Mouse (Mus musculus) spleen, adult 2 months (tissue): ENCODE measurements around the gene Rpl23a. TPM values are rescaled to one million over a fixed set of nuclear protein-coding genes. Genes with fewer than 3 reads are reported as not detected.

ENCODE experiments used
- DNase-seq, 2 experiments: peaks; one replicate each; pipeline versions ENCODE4 v3.0.0 to v3.0.0-alpha.2; 2012 to 2021; ENCODE audit warnings: low spot score in 2 of 2, low read depth in 1 of 2
- H3K27ac ChIP-seq: fragments of 200-500 bp; 2 replicates; pipeline ENCODE4 v1.5.1; 2012; ENCODE audit warnings: low read length, inconsistent platforms; ENCODE audit not compliant: insufficient read depth
- H3K27me3 ChIP-seq: fragments of 200-500 bp; 2 replicates; pipeline ENCODE4 v1.6.1; 2012; ENCODE audit warnings: mild to moderate bottlenecking, moderate library complexity, low read length, inconsistent platforms; ENCODE audit not compliant: control insufficient read depth, insufficient read depth
- H3K36me3 ChIP-seq: fragments of 200-500 bp; 2 replicates; pipeline ENCODE4 v1.6.1; 2012; ENCODE audit warnings: mild to moderate bottlenecking, low read length, inconsistent platforms; ENCODE audit not compliant: control insufficient read depth, insufficient read depth
- H3K4me1 ChIP-seq: fragments of 200-500 bp; 2 replicates; pipeline ENCODE4 v1.6.1; 2011; ENCODE audit warnings: inconsistent platforms; ENCODE audit not compliant: control insufficient read depth, insufficient read depth, insufficient read length
- H3K4me3 ChIP-seq: fragments of 200-500 bp; 2 replicates; pipeline ENCODE4 v1.5.1; 2011; ENCODE audit warnings: mild to moderate bottlenecking, inconsistent platforms; ENCODE audit not compliant: insufficient read depth, insufficient read length; ENCODE audit errors: extremely low read depth
- CTCF ChIP-seq: fragments of 200-500 bp; IDR thresholded peaks from 2 replicates; pipeline ENCODE4 v1.5.1; 2011; ENCODE audit warnings: mild to moderate bottlenecking, inconsistent platforms; ENCODE audit not compliant: insufficient read depth, insufficient read length, insufficient replicate concordance; ENCODE audit errors: extremely low read depth
- POLR2A ChIP-seq: fragments of 200-500 bp; IDR thresholded peaks from 2 replicates; pipeline ENCODE4 v1.6.1; 2011; ENCODE audit warnings: low read depth, low read length, inconsistent platforms
- WGBS: fragments of 180-500 bp; shearing (Covaris S2); methylation state at CpG from one replicate; pipeline ENCODE4 v1.1.7; 2018; 5-methylcytosine and 5-hydroxymethylcytosine counted together
- polyA plus RNA-seq: library from polyadenylated mRNA; depleted of rRNA; stranded (reverse); fragments of >200 nt; gene quantifications from 2 replicates; pipeline ENCODE4 v1.2.3, GENCODE M21; 2012

Gene Rpl23a
- polyA plus RNA-seq, 1 experiment = 169 TPM

DNA sequence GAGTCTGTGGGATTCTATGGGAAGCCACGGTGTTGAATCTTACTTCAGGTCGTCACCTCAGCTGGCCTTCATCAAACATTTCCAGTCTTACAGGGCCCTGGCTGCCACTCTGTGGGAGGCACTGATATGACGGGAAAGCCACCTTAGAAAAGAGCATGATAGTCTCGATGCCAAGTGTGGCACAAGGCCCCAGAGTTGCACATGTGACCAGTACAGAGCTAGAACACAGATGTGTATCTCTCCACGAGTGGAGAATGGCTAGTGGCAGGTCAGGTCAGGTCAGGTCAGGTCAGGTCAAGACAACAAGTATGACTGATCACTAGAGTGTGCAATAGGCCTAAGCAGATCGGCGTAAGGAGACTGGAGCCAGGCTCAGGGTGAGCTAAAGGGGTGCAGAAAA, 27.2 kb upstream of the Rpl23a start:
- 87% methylated on average over 7 of the region's 7 CpGs for WGBS
- H3K4me1 ChIP-seq = peaks cover 6% of the 10 kb centered on the region; the same call in 1 of the 2 replicates
- DNase-seq = no peak

DNA sequence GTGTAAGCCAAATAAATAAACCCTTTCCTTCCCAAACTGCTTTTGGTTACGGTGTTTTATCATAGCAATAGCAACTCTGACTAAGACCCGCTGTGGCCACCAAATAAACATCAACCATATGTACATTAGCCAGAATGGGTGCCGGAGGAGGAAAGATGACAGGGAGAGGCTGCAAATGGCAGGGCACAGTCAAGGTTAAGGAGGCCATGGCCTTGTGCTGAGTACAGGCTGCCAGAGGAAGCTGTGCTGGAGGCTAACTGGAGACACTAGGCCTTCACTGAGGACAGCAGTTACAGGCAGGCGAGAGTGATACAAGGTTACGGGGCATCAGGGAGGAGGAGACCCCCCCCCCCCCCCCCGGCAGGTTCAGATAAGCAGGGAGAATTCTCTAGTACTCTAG, 26.5 kb upstream of the Rpl23a start:
- DNase-seq = no peak
- H3K36me3 ChIP-seq = peaks cover 59% of the 10 kb centered on the region
- WGBS = 87% methylated on average over 6 of the region's 6 CpGs
- H3K4me1 ChIP-seq = peaks cover 6% of the 10 kb centered on the region; the same call in 1 of the 2 replicates
- no peak for TF ChIP-seq POLR2A
- no peak for TF ChIP-seq CTCF
- H3K27me3 ChIP-seq = no peaks in the 10 kb centered on the region
- H3K4me3 ChIP-seq = no peak overlapping the region
- no peak overlapping the region for H3K27ac ChIP-seq

More for the DNA sequence above, 27.2 kb upstream of the Rpl23a start:
- H3K27me3 ChIP-seq = no peaks in the 10 kb centered on the region
- no peak overlapping the region for H3K27ac ChIP-seq
- peaks cover 59% of the 10 kb centered on the region for H3K36me3 ChIP-seq
- TF ChIP-seq CTCF (no peak), POLR2A (no peak)
- no peak overlapping the region for H3K4me3 ChIP-seq

DNA sequence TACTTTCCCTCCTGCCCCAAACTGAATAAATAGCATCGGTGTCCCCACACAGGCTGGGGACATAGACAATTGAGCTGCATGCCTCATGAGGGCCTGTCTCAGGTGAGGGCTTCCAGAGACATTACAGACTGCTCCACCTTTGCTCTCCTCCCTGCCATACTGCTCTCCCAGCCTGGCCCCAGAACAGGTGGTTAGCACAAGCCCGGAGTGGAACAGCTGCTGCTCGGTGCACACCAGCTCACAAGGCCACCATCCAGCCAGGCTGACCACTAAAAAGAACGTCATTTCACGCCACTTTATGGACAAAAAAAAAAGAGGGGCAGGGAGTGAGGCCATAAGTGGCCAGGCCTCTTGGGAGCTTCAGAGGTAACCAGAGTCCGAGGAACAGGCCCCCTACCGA, 23.8 kb upstream of the Rpl23a start:
- H3K27ac ChIP-seq = no peak overlapping the region
- H3K4me1 ChIP-seq = no peaks in the 10 kb centered on the region
- H3K27me3 ChIP-seq = no peaks in the 10 kb centered on the region
- H3K4me3 ChIP-seq = no peak overlapping the region
- DNase-seq = no peak
- H3K36me3 ChIP-seq = peaks cover 56% of the 10 kb centered on the region
- TF ChIP-seq POLR2A (no peak), CTCF (no peak)
- 98% methylated on average over 7 of the region's 7 CpGs for WGBS

DNA sequence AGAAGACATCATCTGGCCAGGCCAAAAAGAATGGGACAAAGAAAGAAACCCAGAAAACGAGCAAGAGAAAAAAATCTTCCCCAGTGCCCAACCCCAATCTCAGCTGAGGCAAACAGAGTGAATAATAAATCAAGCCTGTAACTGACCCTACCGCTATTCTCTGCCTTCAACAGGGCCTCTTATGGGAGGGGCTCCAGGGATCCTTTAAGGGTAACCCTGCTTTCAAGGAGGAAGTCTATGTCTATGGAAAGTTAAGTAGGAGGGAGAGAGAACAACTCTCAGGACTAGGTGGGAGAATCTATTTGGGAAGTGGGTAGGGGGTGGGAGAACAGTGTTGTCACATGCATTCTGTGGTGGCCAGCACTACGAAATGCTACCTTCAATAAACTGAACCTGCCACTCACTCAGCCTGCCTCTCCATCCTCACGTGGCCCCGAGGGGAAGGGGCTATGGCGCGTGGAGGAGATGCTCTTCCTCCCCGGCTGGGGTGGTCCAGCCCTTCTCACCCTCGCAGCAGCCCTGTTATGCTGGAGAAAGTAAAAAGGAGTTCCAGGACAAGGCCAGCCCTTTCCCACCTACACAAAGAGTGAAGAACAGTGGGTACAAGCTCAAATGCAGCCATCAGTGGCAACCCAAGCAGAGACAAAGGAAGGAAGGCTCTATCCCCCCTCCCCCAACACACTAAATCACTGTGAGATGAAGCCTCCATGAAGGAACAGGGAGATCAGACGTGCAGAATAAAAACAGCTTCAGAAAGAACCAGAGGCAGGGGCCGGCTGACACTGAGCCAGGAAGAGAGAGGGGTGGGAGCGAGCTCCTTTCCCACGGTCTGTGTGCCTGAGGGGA, 22.2 kb upstream of the Rpl23a start:
- DNase-seq = no peak
- 87% methylated on average over 13 of the region's 13 CpGs for WGBS
- H3K27me3 ChIP-seq = no peaks in the 10 kb centered on the region
- TF ChIP-seq CTCF (no peak), POLR2A (no peak)
- H3K27ac ChIP-seq = no peak overlapping the region
- H3K36me3 ChIP-seq = peaks cover 43% of the 10 kb centered on the region
- H3K4me3 ChIP-seq = no peak overlapping the region
- no peaks in the 10 kb centered on the region for H3K4me1 ChIP-seq

DNA sequence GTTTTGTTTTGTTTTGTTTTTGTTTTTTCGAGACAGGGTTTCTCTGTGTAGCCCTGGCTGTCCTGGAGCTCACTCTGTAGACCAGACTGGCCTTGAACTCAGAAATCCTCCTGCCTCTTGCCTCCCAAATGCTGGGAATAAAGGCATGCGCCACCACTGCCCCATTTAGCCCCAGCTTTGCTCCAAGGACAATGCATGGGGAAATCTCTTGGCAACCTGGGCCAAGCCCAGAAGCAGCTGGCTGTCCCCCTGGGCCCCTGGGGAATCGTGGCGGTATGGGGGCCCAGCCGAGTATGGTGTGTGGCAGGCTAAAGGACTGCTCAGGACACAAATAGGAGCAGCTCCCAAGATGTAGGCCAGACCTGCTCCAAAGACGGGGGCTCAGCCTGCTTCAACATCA, 20.9 kb upstream of the Rpl23a start:
- H3K27ac ChIP-seq = no peak overlapping the region
- H3K4me3 ChIP-seq = no peak overlapping the region
- H3K36me3 ChIP-seq = peaks cover 36% of the 10 kb centered on the region
- H3K4me1 ChIP-seq = no peaks in the 10 kb centered on the region
- 73% methylated on average over 6 of the region's 6 CpGs for WGBS
- no peak for DNase-seq
- H3K27me3 ChIP-seq = no peaks in the 10 kb centered on the region
- no peak for TF ChIP-seq CTCF
- no peak for TF ChIP-seq POLR2A

DNA sequence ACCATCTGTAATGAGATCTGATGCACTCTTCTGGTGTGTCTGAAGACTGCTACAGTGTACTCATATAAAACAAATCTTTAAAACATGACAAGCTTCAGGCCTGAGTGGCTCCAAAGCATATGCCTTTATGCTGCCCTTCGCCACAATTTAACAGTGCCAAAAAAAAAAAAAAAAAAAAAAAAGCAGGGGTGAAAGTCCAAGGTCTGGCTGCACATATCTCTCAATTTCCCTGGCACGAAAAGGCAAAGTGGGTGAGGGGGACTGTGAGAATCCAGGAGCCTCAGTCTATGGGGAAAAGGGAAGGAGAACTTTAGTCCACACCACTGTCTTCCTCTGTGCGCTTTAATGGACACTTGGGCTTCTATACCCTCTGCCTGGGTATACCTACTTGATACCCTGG, 19.0 kb upstream of the Rpl23a start:
- no peaks in the 10 kb centered on the region for H3K4me1 ChIP-seq
- no peak overlapping the region for H3K4me3 ChIP-seq
- H3K36me3 ChIP-seq = peaks cover 18% of the 10 kb centered on the region
- WGBS = 87% methylated on average over 3 of the region's 3 CpGs
- TF ChIP-seq POLR2A (no peak), CTCF (no peak)
- H3K27me3 ChIP-seq = no peaks in the 10 kb centered on the region
- no peak overlapping the region for H3K27ac ChIP-seq
- no peak for DNase-seq
